Mouse (Mus musculus) liver, postnatal 0 days (tissue): Measurements from ENCODE around the gene Stard5. TPM values are rescaled to one million over a fixed set of nuclear protein-coding genes. Genes with fewer than 3 reads are reported as not detected.
A peak's percentile ranks its signal among the peaks of the same experiment; 100 is the strongest.

Experiments used
- ATAC-seq: fragments of 200-750 bp; cut with Nextera tagmentation; 2 replicates; pipeline ENCODE4 v1.8.0; 2017; ENCODE audit warnings: mild to moderate bottlenecking, moderate library complexity
- DNase-seq: peaks from one replicate; pipeline ENCODE4 v3.0.0-alpha.2; 2016
- H3K27ac ChIP-seq: fragments of 300-500 bp; sonication (generic); 2 replicates; pipeline ENCODE4 v1.5.1; 2014; ENCODE audit warnings: antibody characterized with exemption, moderate library complexity, mild to moderate bottlenecking, low read depth
- H3K27me3 ChIP-seq: fragments of 300-500 bp; sonication (generic); 2 replicates; pipeline ENCODE4 v1.6.1; 2014; ENCODE audit warnings: low read length, control low read depth, mixed read lengths; ENCODE audit not compliant: insufficient read depth
- H3K36me3 ChIP-seq: fragments of 300-500 bp; sonication (generic); replicated peaks from 2 replicates; pipeline ENCODE4 v1.6.1; 2014; ENCODE audit warnings: mild to moderate bottlenecking, control low read depth, low read length, moderate library complexity, mixed read lengths; ENCODE audit not compliant: insufficient read depth
- H3K4me1 ChIP-seq: fragments of 300-500 bp; sonication (generic); 2 replicates; pipeline ENCODE4 v1.6.1; 2014; ENCODE audit warnings: antibody characterized with exemption, mild to moderate bottlenecking, control low read depth; ENCODE audit not compliant: insufficient read depth
- H3K4me2 ChIP-seq: fragments of 300-500 bp; sonication (generic); 2 replicates; pipeline ENCODE4 v1.6.1; 2014; ENCODE audit warnings: low read depth, mild to moderate bottlenecking, low read length, moderate library complexity, mixed read lengths
- H3K4me3 ChIP-seq: fragments of 300-500 bp; sonication (generic); 2 replicates; pipeline ENCODE4 v1.5.1; 2014; ENCODE audit warnings: low read depth, low read length
- H3K9ac ChIP-seq: fragments of 300-500 bp; sonication (generic); replicated peaks from 2 replicates; pipeline ENCODE4 v1.6.1; 2014; ENCODE audit warnings: mild to moderate bottlenecking, moderate library complexity
- H3K9me3 ChIP-seq: fragments of 300-500 bp; sonication (generic); 2 replicates; pipeline ENCODE4 v1.6.1; 2016; ENCODE audit warnings: mild to moderate bottlenecking, control low read depth, low read length, mixed read lengths
- CTCF ChIP-seq: sonication (generic); IDR thresholded peaks from 2 replicates; pipeline ENCODE4 v1.5.1; 2016; ENCODE audit warnings: antibody characterized with exemption, low read depth
- EP300 ChIP-seq: IDR thresholded peaks from 2 replicates; pipeline ENCODE4 v1.6.1; 2016; ENCODE audit warnings: antibody characterized with exemption, low read depth, mild to moderate bottlenecking
- WGBS: fragments of 180-500 bp; shearing (Covaris S2); extraction: QIAGEN DNeasy Blood & Tissue Kit; methylation state at CpG from one replicate; pipeline ENCODE4 v1.1.7; 2014; ENCODE audit not compliant: insufficient replicate concordance; 5-methylcytosine and 5-hydroxymethylcytosine counted together
- polyA plus RNA-seq: library from polyadenylated mRNA; unstranded; fragments of >200 nt; fragmentation: Nextera tagmentation; extraction: Ambion mirVana; gene quantifications from 2 replicates; pipeline ENCODE4 v1.2.1, GENCODE M21; 2015

The Stard5 gene
- polyA plus RNA-seq, 1 experiment from 2014 or later, result 63.2 TPM

- peak; percentile 43 for ATAC-seq
- no peak overlapping the region for H3K27ac ChIP-seq
- WGBS, result 47% methylated on average over 8 of the region's 8 CpGs
These were observed 31.9 kb upstream of the Stard5 start for GRCm38 (mm10) chr7:83599913-83600286.

GRCm38 (mm10) chr7:83604180-83604944, 27.4 kb upstream of the Stard5 start:
- Histone ChIP-seq H3K9ac (no peak overlapping the region), H3K27me3 (no peaks in the 10 kb centered on the region), H3K4me3 (no peak overlapping the region), H3K9me3 (no peaks in the 10 kb centered on the region), H3K27ac (no peak overlapping the region), H3K4me2 (no peak overlapping the region), H3K36me3 (no peaks in the 10 kb centered on the region), H3K4me1 (no peaks in the 10 kb centered on the region)
- TF ChIP-seq EP300 (no peak), CTCF (no peak)
- 74% methylated on average over 7 of the region's 7 CpGs for WGBS
- ATAC-seq (no peak), DNase-seq (no peak)

More at GRCm38 (mm10) chr7:83599913-83600286, 31.9 kb upstream of the Stard5 start:
- TF ChIP-seq EP300, result no peak
- TF ChIP-seq CTCF, result peak; percentile 83
- peak; percentile 79 for DNase-seq
- H3K9me3 ChIP-seq, result no peaks in the 10 kb centered on the region
- no peak overlapping the region for H3K4me3 ChIP-seq
- no peaks in the 10 kb centered on the region for H3K4me1 ChIP-seq
- H3K9ac ChIP-seq, result no peak overlapping the region
- no peaks in the 10 kb centered on the region for H3K36me3 ChIP-seq
- H3K4me2 ChIP-seq, result no peak overlapping the region
- H3K27me3 ChIP-seq, result no peaks in the 10 kb centered on the region

DNA sequence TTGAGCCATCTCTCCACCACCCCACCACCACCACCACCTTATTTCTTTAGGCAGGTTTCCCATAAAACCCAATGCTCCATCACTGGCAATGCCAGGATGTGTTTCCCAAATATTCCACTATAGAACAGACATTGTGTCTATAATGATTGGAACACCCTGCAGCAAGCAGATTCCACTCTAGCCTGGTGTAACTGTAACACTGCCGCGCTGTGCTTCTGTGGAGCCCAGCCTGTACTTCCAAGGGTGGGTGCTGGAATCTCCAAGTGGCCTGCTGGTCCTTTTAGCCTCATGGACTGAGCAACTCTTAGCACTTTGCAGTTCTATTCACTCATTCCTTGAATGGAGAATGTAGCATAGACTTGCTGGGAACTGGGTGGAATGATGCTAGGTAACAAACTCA, 25.0 kb upstream of the Stard5 start:
- no peaks in the 10 kb centered on the region for H3K27me3 ChIP-seq
- no peak for TF ChIP-seq CTCF
- TF ChIP-seq EP300, result no peak
- no peak overlapping the region for H3K4me2 ChIP-seq
- 89% methylated on average over 2 of the region's 2 CpGs for WGBS
- no peaks in the 10 kb centered on the region for H3K4me1 ChIP-seq
- H3K9me3 ChIP-seq, result no peaks in the 10 kb centered on the region
- H3K36me3 ChIP-seq, result no peaks in the 10 kb centered on the region
- ATAC-seq, result no peak
- no peak for DNase-seq
- no peak overlapping the region for H3K27ac ChIP-seq
- no peak overlapping the region for H3K4me3 ChIP-seq
- no peak overlapping the region for H3K9ac ChIP-seq

- H3K9ac ChIP-seq, result no peak overlapping the region
- ATAC-seq, result no peak
- 0 out of 2 replicates have a peak, but pooled peaks cover 5% of the 10 kb centered on the region for H3K4me1 ChIP-seq
- no peaks in the 10 kb centered on the region for H3K27me3 ChIP-seq
- 90% methylated on average over 4 of the region's 4 CpGs for WGBS
- no peaks in the 10 kb centered on the region for H3K36me3 ChIP-seq
- DNase-seq, result no peak
- no peak overlapping the region for H3K4me2 ChIP-seq
- H3K9me3 ChIP-seq, result no peaks in the 10 kb centered on the region
- TF ChIP-seq EP300 (no peak), CTCF (no peak)
- H3K4me3 ChIP-seq, result no peak overlapping the region
- no peak overlapping the region for H3K27ac ChIP-seq
These were observed 21.9 kb upstream of the Stard5 start for GRCm38 (mm10) chr7:83609891-83610290.

- H3K4me1 ChIP-seq, result 0 out of 2 replicates have a peak, but pooled peaks cover 5% of the 10 kb centered on the region
- TF ChIP-seq EP300 (no peak), CTCF (no peak)
- H3K4me3 ChIP-seq, result no peak overlapping the region
- ATAC-seq, result no peak
- H3K4me2 ChIP-seq, result no peak overlapping the region
- H3K9ac ChIP-seq, result no peak overlapping the region
- H3K27me3 ChIP-seq, result no peaks in the 10 kb centered on the region
- no peaks in the 10 kb centered on the region for H3K36me3 ChIP-seq
- no peak for DNase-seq
- no peak overlapping the region for H3K27ac ChIP-seq
- H3K9me3 ChIP-seq, result no peaks in the 10 kb centered on the region
- 58% methylated on average over 1 of the region's 1 CpGs for WGBS
These were observed 19.9 kb upstream of the Stard5 start for GRCm38 (mm10) chr7:83611886-83612285.

DNA sequence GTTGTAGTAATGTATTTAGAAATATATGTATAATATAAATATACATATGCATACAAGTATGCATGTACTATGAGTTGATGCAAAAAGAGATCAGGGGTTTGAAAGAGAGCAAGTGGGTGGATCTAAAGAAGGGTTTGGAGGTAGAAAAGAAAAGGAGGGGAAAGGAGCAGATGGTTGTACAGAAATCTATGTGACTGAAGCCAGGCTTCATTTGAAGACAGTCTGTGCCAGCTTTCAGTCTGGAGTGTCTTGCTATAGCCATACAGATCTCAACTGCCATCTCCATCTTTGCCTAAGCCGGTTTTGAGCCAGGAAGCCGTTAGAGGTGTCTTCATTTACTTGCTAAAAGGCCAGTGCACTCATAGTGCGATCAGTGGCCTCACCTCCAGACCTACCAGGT, 16.5 kb upstream of the Stard5 start:
- no peaks in the 10 kb centered on the region for H3K9me3 ChIP-seq
- DNase-seq (no peak), ATAC-seq (no peak)
- no peaks in the 10 kb centered on the region for H3K27me3 ChIP-seq
- 0 out of 2 replicates have a peak, but pooled peaks cover 5% of the 10 kb centered on the region for H3K4me1 ChIP-seq
- TF ChIP-seq EP300 (no peak), CTCF (no peak)
- no peak overlapping the region for H3K4me3 ChIP-seq
- no peak overlapping the region for H3K9ac ChIP-seq
- no peaks in the 10 kb centered on the region for H3K36me3 ChIP-seq
- no peak overlapping the region for H3K27ac ChIP-seq
- WGBS, result 76% methylated on average over 3 of the region's 3 CpGs
- no peak overlapping the region for H3K4me2 ChIP-seq
